Mouse (Mus musculus) kidney, embryonic 16.5 days (tissue): ENCODE measurements around the gene Timm23. TPM values are rescaled to one million over a fixed set of nuclear protein-coding genes. Genes with fewer than 3 reads are reported as not detected.
"Not testable (repeated sequence)": the region's sequence is repeated elsewhere in the genome, so short reads cannot be mapped to it uniquely, and the experiment has no call there.

Experiments
- ATAC-seq: fragments of 200-750 bp; cut with Nextera tagmentation; 2 replicates; pipeline ENCODE4 v1.8.0; 2017; ENCODE audit warnings: moderate TSS enrichment; ENCODE audit not compliant: low FRiP score, low TSS enrichment
- H3K27ac ChIP-seq: fragments of 300-500 bp; sonication (generic); 2 replicates; pipeline ENCODE4 v1.5.1; 2014; ENCODE audit warnings: low read length
- H3K27me3 ChIP-seq: fragments of 300-500 bp; sonication (generic); 2 replicates; pipeline ENCODE4 v1.6.1; 2014; ENCODE audit warnings: low read length, control low read depth, mixed read lengths; ENCODE audit not compliant: insufficient read depth
- H3K36me3 ChIP-seq: fragments of 300-500 bp; sonication (generic); 2 replicates; pipeline ENCODE4 v1.6.1; 2014; ENCODE audit warnings: low read length, control low read depth, mixed read lengths; ENCODE audit not compliant: insufficient read depth
- H3K4me1 ChIP-seq: fragments of 300-500 bp; sonication (generic); 2 replicates; pipeline ENCODE4 v1.6.1; 2014; ENCODE audit warnings: low read length, control low read depth, mixed read lengths; ENCODE audit not compliant: insufficient read depth
- H3K4me2 ChIP-seq: fragments of 300-500 bp; sonication (generic); replicated peaks from 2 replicates; pipeline ENCODE4 v1.6.1; 2014; ENCODE audit warnings: low read depth, low read length
- H3K4me3 ChIP-seq: fragments of 300-500 bp; sonication (generic); 2 replicates; pipeline ENCODE4 v1.5.1; 2014; ENCODE audit warnings: mild to moderate bottlenecking, low read length
- H3K9ac ChIP-seq: fragments of 300-500 bp; sonication (generic); replicated peaks from 2 replicates; pipeline ENCODE4 v1.6.1; 2014; ENCODE audit warnings: low read length
- H3K9me3 ChIP-seq: fragments of 300-500 bp; sonication (generic); 2 replicates; pipeline ENCODE4 v1.6.1; 2016; ENCODE audit warnings: low read length, control low read depth
- WGBS: fragments of 180-500 bp; shearing (Covaris S2); extraction: QIAGEN DNeasy Blood & Tissue Kit; methylation state at CpG from one replicate; pipeline ENCODE4 v1.1.7; 2014; 5-methylcytosine and 5-hydroxymethylcytosine counted together
- polyA plus RNA-seq: library from polyadenylated mRNA; unstranded; fragments of >200 nt; fragmentation: Nextera tagmentation; extraction: Ambion mirVana; gene quantifications from 2 replicates; pipeline ENCODE4 v1.2.1, GENCODE M21; 2015

Timm23 gene
- polyA plus RNA-seq, 1 experiment from 2014 or later, result 302 TPM

GRCm38 (mm10) chr14:32144734-32145133, 57.0 kb downstream of the Timm23 start:
- no peak overlapping the region for H3K27ac ChIP-seq
- no peaks in the 10 kb centered on the region for H3K27me3 ChIP-seq
- H3K4me1 ChIP-seq, result no peaks in the 10 kb centered on the region
- H3K9me3 ChIP-seq, result peaks cover 11% of the 10 kb centered on the region; the same call in 1 of the 2 replicates
- H3K9ac ChIP-seq, result no peak overlapping the region
- no peak for ATAC-seq
- no peak overlapping the region for H3K4me2 ChIP-seq
- H3K36me3 ChIP-seq, result no peaks in the 10 kb centered on the region
- H3K4me3 ChIP-seq, result no peak overlapping the region

GRCm38 (mm10) chr14:32141723-32142122, 60.0 kb downstream of the Timm23 start, which contains the start of gene Msmb:
TSS of gene Msmb (plus strand) at chr14:32142023.
- Histone ChIP-seq H3K36me3 (no peaks in the 10 kb centered on the region), H3K4me2 (no peak within 1 kb of the TSS), H3K27ac (no peak within 1 kb of the TSS), H3K4me1 (no peaks in the 10 kb centered on the region), H3K27me3 (no peaks in the 10 kb centered on the region), H3K4me3 (no peak within 1 kb of the TSS), H3K9me3 (0 out of 2 replicates have a peak, but pooled peaks cover under 1% of the 10 kb centered on the region), H3K9ac (no peak within 1 kb of the TSS)
- ATAC-seq, result no peak
- 86% methylated on average over 5 of the region's 5 CpGs for WGBS

GRCm38 (mm10) chr14:32140359-32140965, 61.2 kb downstream of the Timm23 start:
- Histone ChIP-seq H3K27ac (no peak overlapping the region), H3K27me3 (no peaks in the 10 kb centered on the region), H3K9me3 (no peaks in the 10 kb centered on the region), H3K9ac (no peak overlapping the region), H3K4me3 (no peak overlapping the region), H3K4me1 (no peaks in the 10 kb centered on the region), H3K4me2 (no peak overlapping the region), H3K36me3 (no peaks in the 10 kb centered on the region)
- ATAC-seq, result no peak
- 78% methylated on average over 5 of the region's 5 CpGs for WGBS

DNA sequence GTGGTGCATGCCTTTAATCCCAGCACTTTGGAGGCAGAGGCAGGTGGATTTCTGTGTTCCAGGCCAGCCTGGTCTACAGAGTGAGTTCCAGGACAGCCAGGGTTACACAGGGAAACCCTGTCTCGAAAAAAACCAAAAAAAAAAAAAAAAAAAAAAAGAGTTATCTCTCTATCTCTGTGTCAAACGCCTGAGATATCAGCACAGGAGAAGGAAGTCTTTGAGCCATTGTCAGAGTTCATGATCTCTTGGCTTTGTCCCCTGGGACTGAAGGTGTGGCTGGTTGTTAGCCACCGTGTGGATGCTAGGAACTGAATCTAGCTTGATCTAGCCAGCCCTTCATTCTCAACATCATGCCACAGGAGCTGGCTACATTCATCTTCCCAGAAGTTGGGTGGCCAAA, 65.2 kb downstream of the Timm23 start:
- not testable (repeated sequence) for H3K4me2 ChIP-seq, H3K27ac ChIP-seq, ATAC-seq, H3K27me3 ChIP-seq, H3K4me1 ChIP-seq, H3K4me3 ChIP-seq, H3K36me3 ChIP-seq, H3K9me3 ChIP-seq, H3K9ac ChIP-seq
- 63% methylated on average over 3 of the region's 3 CpGs for WGBS

- Histone ChIP-seq H3K9ac (no peak overlapping the region), H3K4me1 (no peaks in the 10 kb centered on the region), H3K9me3 (no peaks in the 10 kb centered on the region), H3K4me2 (no peak overlapping the region), H3K27me3 (no peaks in the 10 kb centered on the region), H3K4me3 (no peak overlapping the region), H3K27ac (no peak overlapping the region), H3K36me3 (no peaks in the 10 kb centered on the region)
- 76% methylated on average over 2 of the region's 2 CpGs for WGBS
- ATAC-seq, result no peak
These were observed 67.4 kb downstream of the Timm23 start for GRCm38 (mm10) chr14:32134293-32134692.

GRCm38 (mm10) chr14:32131836-32132235, 69.9 kb downstream of the Timm23 start:
- H3K4me3 ChIP-seq, result no peak overlapping the region
- no peaks in the 10 kb centered on the region for H3K9me3 ChIP-seq
- 76% methylated on average over 4 of the region's 4 CpGs for WGBS
- H3K4me1 ChIP-seq, result no peaks in the 10 kb centered on the region
- no peak for ATAC-seq
- H3K27me3 ChIP-seq, result no peaks in the 10 kb centered on the region
- H3K27ac ChIP-seq, result no peak overlapping the region
- no peak overlapping the region for H3K4me2 ChIP-seq
- no peak overlapping the region for H3K9ac ChIP-seq
- H3K36me3 ChIP-seq, result no peaks in the 10 kb centered on the region

Other genes with a start within 250 kb of the Timm23 start
- gene Galnt15, start 172.9 kb downstream of the Timm23 start, polyA plus RNA-seq, result 0.61 and 0.66 TPM in 2 replicates
- gene Oxnad1, start 116.5 kb downstream of the Timm23 start, polyA plus RNA-seq, result 35.2 and 36.9 TPM in 2 replicates
- 88.1 and 90.9 TPM in 2 replicates for gene Dph3, start 116.2 kb downstream of the Timm23 start, polyA plus RNA-seq
- gene Msmb, start 59.9 kb downstream of the Timm23 start, polyA plus RNA-seq, result not detected in 2 replicates
- gene Ncoa4, start 42.0 kb downstream of the Timm23 start, polyA plus RNA-seq, result 115 and 119 TPM in 2 replicates
- 40.8 and 43.1 TPM in 2 replicates for gene Parg, start 51 bp upstream of the Timm23 start, polyA plus RNA-seq
- 10.7 and 11.4 TPM in 2 replicates for gene Ogdhl, start 120.1 kb upstream of the Timm23 start, polyA plus RNA-seq
- not detected in 2 replicates for gene 1700024G13Rik, start 186.5 kb upstream of the Timm23 start, polyA plus RNA-seq